Mouse (Mus musculus): ENCODE measurements at regions not wholly inside any gene's neighbourhood (a gene's known extent, or its start where the extent isn't known, plus 50 kb on each side); places are given as distances from the start of the nearest gene placed in this dataset.

DNA sequence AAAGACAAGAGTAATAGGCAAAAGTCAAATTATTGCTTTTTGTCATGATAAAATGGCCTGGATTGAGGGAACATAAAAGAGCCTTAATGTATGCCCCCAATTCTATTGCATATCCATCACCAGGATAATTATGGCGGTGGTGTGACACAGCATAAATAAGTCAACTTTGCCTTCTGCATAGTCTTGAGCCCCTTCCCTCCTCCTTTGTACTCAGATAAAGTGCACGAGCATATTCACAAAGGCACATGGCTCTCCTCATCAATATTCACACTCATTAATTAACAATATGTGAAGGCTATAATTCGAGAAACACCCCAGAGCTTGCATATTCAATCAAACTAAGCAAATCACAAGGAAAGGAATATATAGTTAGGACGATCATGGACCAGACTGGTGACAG lies 619.5 kb downstream of the Nedd1 start:
- no peak for ATAC-seq (ENCODE audit: insufficient number of reproducible peaks, low FRiP score, low TSS enrichment)

DNA sequence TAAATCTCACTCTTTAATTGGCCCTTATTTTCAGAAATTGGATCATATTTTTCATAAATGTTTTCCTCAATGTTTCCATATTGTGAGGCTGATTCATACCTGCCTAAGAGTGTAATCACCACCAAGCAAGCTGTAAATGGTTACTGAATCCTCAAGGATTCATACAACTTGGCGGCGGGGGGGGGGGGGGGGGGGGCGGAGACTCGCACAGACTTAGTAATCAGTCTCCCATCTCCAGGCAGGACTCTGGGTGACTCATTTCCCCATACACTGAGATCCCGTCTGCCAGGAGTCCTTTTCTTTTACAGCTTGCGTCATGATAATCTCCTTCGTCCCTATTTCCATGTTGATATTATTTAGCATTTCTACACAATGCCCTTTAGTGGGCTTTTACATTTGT lies 624.7 kb downstream of the Nedd1 start:
- no peak for ATAC-seq (ENCODE audit: insufficient number of reproducible peaks, low FRiP score, low TSS enrichment)

- ATAC-seq (ENCODE audit: insufficient number of reproducible peaks, low FRiP score, low TSS enrichment) = no peak
Measured at GRCm38 (mm10) chr10:92097081-92097480, 625.1 kb downstream of the Nedd1 start.

DNA sequence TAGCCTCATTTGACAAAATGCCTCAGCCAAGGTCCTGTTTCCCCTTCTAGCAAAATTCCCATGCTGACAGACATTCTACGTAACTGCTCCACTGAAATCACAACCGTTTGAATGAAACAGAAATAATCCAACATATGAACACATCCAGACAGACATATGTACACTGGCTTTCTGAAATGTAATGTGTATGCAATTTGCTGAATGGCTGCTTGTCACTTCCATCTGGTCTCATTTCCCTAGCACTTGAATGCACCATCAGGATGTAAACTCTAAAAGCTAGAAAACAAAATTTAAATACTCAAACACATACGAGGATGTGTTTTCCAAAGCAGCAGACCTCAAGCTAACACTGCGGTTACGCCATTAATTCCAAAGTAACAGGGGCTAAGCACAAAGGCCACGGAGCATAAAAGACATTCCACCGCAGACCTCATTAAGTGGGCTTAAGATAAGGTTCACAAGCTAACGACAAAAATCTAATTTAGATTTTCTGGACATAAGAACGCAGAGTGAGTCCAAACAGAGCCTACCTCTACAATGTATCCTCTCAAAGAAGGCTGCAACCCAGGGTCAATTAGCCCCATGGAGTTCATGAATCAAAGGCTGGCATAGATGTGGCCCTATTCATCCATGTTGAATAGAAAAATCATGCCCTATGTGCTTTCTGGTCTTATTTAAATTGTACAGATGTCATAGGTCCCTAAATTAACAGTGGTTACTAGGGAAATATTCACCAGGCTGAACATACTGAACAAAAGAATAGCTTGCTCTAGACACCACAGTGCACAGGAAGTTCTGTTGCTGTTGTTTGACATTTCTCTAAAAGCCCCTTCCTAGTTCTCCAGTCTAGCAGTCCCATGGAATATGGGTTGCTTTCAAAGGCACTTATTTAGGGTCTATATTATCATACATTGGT lies 630.5 kb downstream of the Nedd1 start:
- no peak for ATAC-seq (ENCODE audit: insufficient number of reproducible peaks, low FRiP score, low TSS enrichment)

DNA sequence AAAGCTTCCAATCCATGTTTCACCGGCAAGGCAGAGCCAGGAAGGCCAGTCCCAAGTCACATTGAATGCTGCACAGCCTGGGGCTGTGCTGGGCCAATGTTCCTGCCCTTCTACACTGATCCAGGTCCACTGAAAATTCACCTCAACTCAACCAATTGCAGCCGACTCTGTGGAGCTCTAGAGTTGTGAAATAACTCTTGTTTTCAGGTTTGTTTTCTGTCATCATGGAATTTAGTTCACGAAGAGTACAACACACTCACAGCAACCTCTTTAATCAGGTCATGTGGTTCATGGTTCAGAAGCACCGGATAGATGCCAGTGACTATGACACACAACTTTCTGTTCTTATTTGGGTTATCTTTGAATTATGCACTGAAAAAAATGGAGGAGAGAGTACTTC lies 640.1 kb downstream of the Nedd1 start:
- ATAC-seq (ENCODE audit: insufficient number of reproducible peaks, low FRiP score, low TSS enrichment) = no peak

DNA sequence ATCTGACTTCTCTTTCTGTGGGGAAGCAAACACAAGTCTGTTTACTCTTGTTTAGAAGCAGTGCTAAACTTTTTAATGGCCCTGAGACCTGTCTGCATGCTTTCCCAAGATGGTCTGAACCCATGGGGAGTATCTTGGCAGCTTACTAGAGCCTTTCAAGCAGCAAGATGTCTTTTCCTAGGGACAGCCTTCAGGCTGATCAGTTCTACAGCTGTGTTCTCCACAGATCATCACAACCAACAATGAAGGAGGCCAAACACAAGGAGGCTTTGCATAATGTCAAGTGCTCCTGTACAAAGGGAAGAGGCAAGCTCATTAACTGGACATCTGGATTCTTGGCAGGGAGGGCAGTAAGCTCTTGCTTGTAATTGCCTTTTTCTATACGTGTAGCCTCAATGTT lies 641.0 kb downstream of the Nedd1 start:
- no peak for ATAC-seq (ENCODE audit: insufficient number of reproducible peaks, low FRiP score, low TSS enrichment)

DNA sequence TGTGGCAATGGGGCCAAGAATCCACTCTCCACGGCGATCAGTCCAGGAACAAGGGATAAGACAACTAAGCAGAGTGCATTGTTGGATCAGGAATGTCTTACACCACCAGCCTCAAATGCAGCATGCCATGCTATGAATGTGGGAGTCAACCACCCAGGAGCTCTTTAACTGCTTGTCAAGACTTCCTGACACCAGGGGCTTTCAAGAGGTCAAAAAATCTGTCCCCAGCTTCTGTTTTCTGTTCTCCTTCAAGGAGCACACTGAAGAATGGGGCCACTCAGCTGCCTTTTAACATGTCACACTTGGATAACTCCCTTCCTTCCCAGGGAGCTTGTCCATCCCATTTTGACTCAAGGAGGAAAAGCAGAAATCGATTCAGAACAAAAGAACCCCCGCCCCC lies 642.8 kb downstream of the Nedd1 start:
- no peak for ATAC-seq (ENCODE audit: insufficient number of reproducible peaks, low FRiP score, low TSS enrichment)

- no peak for ATAC-seq (ENCODE audit: insufficient number of reproducible peaks, low FRiP score, low TSS enrichment)
Measured at GRCm38 (mm10) chr10:92077291-92077690, 644.9 kb downstream of the Nedd1 start.

GRCm38 (mm10) chr10:92076754-92077153 lies 645.5 kb downstream of the Nedd1 start:
- no peak for ATAC-seq (ENCODE audit: insufficient number of reproducible peaks, low FRiP score, low TSS enrichment)

- ATAC-seq (ENCODE audit: insufficient number of reproducible peaks, low FRiP score, low TSS enrichment) = no peak
Measured at GRCm38 (mm10) chr10:92075469-92075868, 646.8 kb downstream of the Nedd1 start.

DNA sequence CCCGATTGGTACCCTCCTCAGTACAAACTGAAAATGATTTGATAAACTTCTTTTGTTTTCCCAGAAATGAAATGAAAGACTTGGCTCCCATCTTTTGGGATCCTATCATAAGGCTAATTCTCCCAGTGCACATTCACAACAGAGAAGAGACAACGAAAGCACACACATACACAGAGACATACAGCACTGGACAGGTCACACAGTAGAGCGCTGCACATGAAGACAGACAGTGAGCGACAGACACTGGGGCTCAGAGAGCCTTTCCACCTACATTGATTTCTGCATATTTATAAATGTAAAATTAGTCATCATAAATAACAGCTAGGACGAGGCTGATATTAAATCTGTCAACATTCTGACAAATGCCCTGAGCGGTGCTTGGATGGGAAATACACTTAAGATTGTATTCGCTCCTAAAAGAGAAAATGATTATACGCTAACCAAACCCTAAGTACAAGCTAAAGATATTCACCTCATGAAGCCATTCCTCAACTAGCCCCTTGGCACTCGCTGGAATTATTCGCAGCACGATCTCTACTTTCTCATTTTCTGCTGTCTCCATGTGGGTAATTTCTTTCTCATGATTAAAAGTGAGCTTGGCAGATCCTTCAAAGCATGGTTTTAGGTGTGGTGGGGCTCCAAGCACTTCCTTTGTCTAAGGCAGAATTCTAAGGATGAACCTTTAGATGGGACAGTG lies 647.4 kb downstream of the Nedd1 start:
- no peak for ATAC-seq (ENCODE audit: insufficient number of reproducible peaks, low FRiP score, low TSS enrichment)

- no peak for ATAC-seq (ENCODE audit: insufficient number of reproducible peaks, low FRiP score, low TSS enrichment)
Measured at GRCm38 (mm10) chr10:92073873-92074390, 648.3 kb downstream of the Nedd1 start.

GRCm38 (mm10) chr10:92044783-92045182 lies 677.4 kb downstream of the Nedd1 start:
- peak; percentile 68 for ATAC-seq (ENCODE audit: insufficient number of reproducible peaks, low FRiP score, low TSS enrichment)

DNA sequence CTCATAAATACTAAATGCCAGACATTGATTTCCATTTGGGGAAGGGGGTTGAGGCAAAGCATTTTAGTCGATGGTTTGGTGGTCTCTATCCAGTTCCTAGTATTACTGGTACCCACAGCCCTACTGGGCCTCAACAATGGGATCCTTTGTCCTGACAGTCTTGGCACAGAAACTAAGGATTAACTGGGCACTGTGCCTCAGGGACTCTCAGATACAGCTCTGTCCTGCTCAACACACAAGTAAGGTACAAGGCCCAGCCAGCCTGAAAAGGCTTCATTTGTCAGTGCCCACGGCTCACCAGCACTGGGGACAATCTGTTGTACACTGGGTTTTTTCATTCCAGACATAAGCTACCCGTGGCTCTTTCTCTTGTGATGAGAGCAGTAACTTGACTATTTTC lies 686.0 kb downstream of the Nedd1 start:
- ATAC-seq (ENCODE audit: insufficient number of reproducible peaks, low FRiP score, low TSS enrichment) = no peak

GRCm38 (mm10) chr10:92030221-92030620 lies 692.0 kb downstream of the Nedd1 start:
- ATAC-seq (ENCODE audit: insufficient number of reproducible peaks, low FRiP score, low TSS enrichment) = no peak

DNA sequence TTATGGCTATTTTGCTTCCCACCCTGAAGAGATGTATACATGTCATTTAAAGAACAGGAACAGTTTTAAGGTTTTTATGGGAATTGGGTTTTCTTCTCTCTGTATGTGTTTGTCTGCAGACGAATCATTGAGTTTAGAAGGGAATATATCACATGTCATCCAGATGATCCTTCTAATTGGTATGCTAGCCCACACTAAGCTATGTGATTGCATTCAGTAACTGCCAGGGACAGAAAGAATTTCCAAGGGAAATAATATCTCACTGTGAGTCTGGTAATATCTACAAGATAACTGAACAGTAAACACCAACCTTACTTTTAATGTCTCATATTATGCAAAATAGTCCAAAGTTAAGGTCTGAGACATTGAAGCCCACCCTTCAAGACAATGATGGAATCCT lies 698.0 kb downstream of the Nedd1 start:
- ATAC-seq (ENCODE audit: insufficient number of reproducible peaks, low FRiP score, low TSS enrichment) = no peak

DNA sequence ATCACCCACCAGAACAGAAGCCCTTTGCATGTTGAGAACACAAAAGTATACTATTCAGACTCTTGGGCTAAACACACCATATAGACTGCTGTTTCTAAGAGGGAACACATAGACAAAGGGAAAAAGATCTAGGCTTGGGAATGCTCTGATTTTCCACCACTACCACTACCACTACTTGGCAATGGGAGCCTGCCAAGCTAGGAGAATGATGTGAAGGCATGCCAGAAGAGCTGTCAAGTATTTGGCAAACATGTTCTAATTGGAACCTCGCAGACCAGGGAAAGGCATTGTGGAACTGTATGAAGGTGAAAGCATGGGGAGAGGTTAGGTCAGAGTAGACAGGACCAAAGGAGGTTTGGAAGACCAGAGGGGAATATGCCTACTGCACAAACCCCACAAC lies 701.2 kb downstream of the Nedd1 start:
- no peak for ATAC-seq (ENCODE audit: insufficient number of reproducible peaks, low FRiP score, low TSS enrichment)

DNA sequence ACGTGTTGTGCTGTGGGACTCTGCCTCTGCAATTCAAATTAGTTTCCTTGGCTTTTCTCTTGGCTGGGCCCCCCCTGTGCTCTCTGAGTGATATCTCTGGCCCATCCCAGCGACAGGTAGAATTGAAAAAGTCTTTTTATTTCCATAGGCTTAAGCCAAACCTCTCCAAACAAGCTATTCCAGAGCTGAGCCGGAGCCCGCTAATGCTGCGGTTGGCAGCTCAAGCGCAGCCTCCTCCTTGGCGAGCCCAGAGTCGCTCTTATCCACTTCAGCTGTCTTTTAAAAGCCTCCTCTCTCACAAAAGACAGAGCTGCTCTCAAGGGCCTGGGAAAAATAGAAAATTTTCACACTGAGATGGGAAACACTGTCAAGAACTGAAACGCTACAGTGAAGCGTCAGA lies 712.7 kb downstream of the Nedd1 start:
- ATAC-seq (ENCODE audit: insufficient number of reproducible peaks, low FRiP score, low TSS enrichment) = no peak

DNA sequence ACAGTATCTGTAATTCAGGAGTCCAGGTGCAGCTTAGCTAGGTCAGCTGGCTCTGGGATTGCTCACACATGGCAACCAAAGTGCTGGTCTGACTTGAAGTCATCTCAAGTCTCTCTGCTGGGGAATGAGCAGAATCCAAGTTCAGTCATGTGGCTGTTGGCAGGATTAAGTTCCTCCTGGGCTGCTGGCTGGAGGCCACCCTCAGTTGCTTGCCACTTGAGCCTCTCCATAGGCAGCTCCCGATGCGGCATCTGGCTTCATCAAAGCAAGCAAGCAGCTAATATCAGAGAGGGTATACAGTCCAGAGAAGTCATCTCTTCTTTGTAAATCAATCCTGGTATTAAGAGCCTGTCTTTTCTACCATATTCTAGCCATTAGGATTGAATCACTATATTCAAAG lies 714.3 kb downstream of the Nedd1 start:
- ATAC-seq (ENCODE audit: insufficient number of reproducible peaks, low FRiP score, low TSS enrichment) = no peak

- ATAC-seq (ENCODE audit: insufficient number of reproducible peaks, low FRiP score, low TSS enrichment) = no peak
Measured at GRCm38 (mm10) chr10:92006467-92006866, 715.8 kb downstream of the Nedd1 start.

- ATAC-seq (ENCODE audit: insufficient number of reproducible peaks, low FRiP score, low TSS enrichment) = no peak
Measured at GRCm38 (mm10) chr10:91991040-91991439, 731.2 kb downstream of the Nedd1 start.

DNA sequence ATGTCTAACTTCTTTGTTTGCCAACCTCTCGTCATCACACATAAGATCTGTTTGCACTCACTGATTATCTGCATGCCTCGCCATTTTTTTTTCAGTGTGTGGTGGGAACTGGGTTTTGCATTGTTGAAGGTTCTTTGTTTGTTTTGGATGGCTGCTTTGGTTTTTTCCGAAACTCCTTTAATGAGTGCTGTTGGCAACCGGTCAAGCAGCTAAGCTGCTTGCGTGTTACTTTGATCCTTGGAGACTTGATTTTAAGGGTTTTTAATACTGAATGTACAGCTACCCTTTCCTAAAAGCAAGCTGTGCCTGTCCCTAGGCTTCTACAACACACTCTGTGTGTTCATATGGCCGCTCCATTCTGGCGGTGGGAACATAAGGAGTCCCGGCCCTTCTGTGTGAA lies 733.9 kb downstream of the Nedd1 start:
- ATAC-seq (ENCODE audit: insufficient number of reproducible peaks, low FRiP score, low TSS enrichment) = no peak
